Mouse (Mus musculus) gastrocnemius, adult 2 months (tissue): ENCODE data around the gene Tas2r143. TPM values are rescaled to one million over a fixed set of nuclear protein-coding genes. Genes with fewer than 3 reads are reported as not detected.

Source experiments
- DNase-seq: peaks from one replicate; pipeline ENCODE4 v3.0.0; 2022
- H3K27ac ChIP-seq: fragments of 200-600 bp; 2 replicates; pipeline ENCODE4 v1.8.1; 2022; ENCODE audit warnings: mild to moderate bottlenecking
- H3K4me3 ChIP-seq: fragments of 200-600 bp; 2 replicates; pipeline ENCODE4 v1.8.1; 2022; ENCODE audit warnings: mild to moderate bottlenecking, moderate library complexity
- CTCF ChIP-seq: fragments of 200-600 bp; IDR thresholded peaks from 2 replicates; pipeline ENCODE4 v1.8.1; 2022; ENCODE audit warnings: antibody characterized with exemption, mild to moderate bottlenecking, moderate library complexity
- intact Hi-C: fragments of 180-260 bp; cut with DNase I; formaldehyde crosslinking; loops from one replicate; pipeline ENCODE4 v1.15.1; 2025
- total RNA-seq, 2 experiments: library from RNA; stranded (reverse); gene quantifications; 2 replicates each; pipeline ENCODE4 v1.2.3; 2021

Gene Tas2r143
- total RNA-seq, 2 experiments from 2014 or later = not detected

DNA sequence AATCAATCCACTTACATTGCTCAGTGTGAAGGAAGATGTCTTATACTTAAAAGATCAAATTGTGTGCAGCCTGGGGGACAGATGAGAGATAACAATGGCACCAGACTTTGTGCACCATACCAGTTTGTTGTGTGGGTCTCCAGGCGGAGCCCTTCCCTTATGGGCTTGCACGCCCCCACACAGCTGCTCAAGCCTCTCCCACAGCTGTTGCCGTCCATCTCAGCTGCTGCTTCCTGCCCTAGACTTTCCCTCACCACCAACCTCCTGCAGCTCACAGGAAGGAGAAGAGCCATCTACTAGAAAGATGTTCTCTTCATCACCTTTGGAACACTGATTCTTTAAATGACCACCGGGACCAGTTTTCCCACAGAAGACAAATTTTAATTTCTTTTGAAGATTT is 14.4 kb upstream of the Tas2r143 start:
- DNase-seq = no peak
- intact Hi-C loops = no loop called here
- Histone ChIP-seq H3K27ac (no peak overlapping the region), H3K4me3 (no peak overlapping the region)
- TF ChIP-seq CTCF = no peak

DNA sequence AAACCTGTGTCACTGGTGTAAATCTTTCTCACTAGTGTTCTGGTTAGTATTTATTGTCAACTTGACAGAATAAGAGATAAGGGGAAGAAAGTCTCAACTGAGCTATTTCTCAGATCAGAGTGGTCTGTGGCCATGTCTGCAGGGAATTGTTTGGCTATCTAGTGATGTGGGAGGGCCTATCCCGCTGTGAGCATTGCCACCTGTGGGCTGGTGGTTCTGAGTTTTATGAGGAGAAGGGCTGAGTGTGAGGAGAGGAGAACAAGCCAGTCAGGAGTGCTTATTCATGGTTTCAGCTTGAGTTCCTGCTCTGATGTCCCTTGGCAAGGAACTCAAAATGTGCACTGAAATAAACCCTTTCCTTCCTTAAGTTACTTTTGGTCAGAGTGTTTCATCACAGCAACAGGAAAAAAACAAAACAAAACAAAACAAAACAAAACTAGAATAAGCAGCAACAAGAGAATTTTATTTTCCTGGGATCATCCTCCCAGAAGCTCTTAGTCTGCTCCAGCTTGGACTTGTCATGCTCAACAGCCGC is 8.2 kb upstream of the Tas2r143 start:
- Histone ChIP-seq H3K27ac (no peak overlapping the region), H3K4me3 (no peak overlapping the region)
- TF ChIP-seq CTCF = no peak
- no peak for DNase-seq
- intact Hi-C loops = no loop called here

DNA sequence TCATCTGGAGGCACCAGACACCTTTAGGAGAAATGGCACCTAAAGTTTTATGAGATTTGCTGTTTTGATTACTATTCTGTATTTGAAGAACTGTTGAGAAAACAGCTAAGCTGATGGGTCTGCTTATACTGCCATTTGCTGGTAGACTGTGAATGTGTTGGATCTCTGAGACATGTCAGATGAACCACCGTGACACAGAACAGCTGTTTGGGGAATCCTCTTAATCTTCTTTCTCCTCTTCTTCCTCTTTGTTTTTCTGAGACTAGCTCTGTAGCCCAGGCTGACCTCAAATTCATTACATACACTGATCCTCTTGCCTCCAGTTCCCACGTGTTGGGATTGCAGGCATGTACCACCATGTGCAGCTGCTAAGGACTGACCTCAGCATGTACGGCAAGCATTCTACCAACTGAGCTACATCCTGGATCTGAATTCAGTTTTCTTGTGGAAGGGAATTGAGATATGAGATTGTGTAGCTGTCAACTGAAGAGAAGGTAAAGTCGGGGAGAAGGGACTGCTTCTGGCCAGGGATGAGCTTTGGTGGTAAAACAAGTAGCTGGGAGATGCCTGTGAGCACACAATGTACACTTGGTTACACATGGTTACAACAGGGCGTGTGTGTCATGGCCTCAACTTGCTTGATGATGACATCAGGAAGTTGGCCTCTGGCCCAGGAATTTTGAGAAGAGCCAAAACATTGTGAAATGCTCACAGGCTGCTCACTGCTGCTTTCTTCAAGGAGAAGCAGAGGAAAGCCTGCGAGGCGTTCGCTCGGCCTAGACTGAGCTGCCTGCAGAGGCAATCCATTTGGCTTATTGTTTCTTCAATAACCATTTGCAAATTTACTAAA is 3.9 kb upstream of the Tas2r143 start:
- peak; percentile 90 for DNase-seq
- H3K4me3 ChIP-seq = no peak overlapping the region
- TF ChIP-seq CTCF = no peak
- intact Hi-C loops = no loop called here
- peak overlapping the region; percentile 70 for H3K27ac ChIP-seq

DNA sequence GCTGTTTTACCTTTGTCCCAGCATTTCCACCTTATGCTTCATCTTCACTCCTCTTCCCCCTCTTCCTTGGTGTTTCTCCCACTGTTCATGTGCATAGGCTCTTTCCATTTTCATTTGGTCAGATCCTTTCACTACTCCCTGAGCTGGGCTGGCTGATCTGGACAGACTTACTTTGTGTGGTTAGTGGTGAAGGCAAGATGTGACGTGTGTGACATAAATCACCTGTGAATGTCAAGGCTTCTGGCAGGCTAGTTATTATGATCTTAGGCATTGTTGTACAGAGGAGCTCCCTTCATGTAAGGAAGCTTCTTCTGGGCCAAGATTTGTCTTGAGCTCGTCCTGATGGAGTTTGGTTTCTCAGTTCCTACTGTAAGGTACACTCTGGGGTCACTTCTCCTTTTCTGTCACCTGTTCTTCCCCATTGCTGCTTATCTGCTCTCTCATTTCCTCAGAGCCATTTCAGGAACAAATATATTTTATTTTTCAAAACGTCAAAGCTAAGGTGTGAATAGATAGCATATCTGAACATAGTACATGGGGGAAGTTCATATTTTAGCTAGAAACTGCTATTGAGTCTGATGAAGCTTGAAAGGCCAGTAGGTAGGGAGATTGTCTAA is 2.9 kb upstream of the Tas2r143 start:
- Histone ChIP-seq H3K4me3 (no peak overlapping the region), H3K27ac (peak overlapping the region; percentile 70)
- intact Hi-C loops = no loop called here
- no peak for DNase-seq
- TF ChIP-seq CTCF = no peak

DNA sequence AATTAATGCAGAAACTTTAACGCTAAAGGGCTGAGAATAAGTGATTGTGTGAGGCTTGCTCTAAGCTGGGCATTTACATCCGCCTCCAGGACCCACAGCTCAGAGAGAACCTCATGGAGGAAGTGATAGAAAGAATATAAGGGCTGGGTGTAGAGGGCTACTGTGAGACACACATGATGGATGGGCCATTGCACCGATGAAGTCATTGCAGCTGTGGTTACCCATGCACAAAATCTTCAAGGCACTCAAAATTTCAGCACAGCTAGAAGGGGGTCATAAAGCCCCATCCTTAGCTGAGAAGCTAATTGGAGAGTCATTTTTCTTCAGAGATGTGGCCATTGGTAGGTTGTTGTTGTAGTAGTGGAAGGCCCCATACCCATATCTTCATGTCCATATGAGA is 1.8 kb upstream of the Tas2r143 start:
- DNase-seq = no peak
- intact Hi-C loops = no loop called here
- H3K27ac ChIP-seq = no peak overlapping the region

DNA sequence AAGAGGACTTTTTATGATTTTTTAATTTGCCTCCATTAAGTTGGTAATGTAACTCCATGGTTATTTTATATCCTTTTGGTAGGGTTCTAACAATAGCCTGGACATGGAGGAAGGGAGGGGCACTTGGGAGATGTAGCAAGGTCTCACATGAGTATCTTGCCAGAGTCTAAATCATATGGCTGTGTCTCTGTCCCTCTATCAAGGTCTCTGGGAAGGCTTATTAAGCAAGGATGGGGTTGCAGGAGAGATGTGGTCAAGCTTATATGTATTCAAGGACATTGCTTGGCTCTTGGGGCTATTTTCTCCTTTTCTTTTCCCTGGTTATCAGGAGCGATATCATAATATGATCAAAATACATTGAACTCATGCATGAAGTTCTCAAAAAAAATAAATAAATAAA is 1.0 kb upstream of the Tas2r143 start:
- Histone ChIP-seq H3K4me3 (no peak overlapping the region), H3K27ac (no peak overlapping the region)
- intact Hi-C loops = no loop called here
- no peak for DNase-seq
- TF ChIP-seq CTCF = no peak

More for the DNA sequence above, 1.8 kb upstream of the Tas2r143 start:
- TF ChIP-seq CTCF = no peak
- H3K4me3 ChIP-seq = no peak overlapping the region

DNA sequence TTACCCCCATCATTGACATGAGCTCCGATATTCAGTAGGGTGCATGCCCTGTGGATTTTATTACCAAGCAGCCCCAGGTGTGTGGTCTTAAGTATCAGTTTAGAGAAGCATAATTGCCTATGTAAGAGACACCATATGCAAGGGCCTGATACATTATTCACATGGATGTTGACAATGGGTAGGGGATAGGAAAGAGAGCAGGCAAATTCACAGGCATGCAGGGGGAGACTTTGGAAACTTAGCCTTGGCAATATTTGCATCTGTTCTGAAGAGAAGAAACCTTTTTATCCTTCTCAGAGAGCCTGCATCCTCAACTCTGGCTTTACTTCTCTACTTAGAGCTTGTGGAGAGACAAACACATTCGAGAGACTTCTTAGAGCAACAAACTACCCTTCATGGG is 5.1 kb downstream of the Tas2r143 start, which contains the start of gene Tas2r135:
TSS of gene Tas2r135 (plus strand) at position 301 of the 400 bp plus-strand sequence.
- Histone ChIP-seq H3K4me3 (no peak within 1 kb of the TSS), H3K27ac (no peak within 1 kb of the TSS)
- intact Hi-C loops = no loop called here
- no peak for TF ChIP-seq CTCF
- DNase-seq = no peak

DNA sequence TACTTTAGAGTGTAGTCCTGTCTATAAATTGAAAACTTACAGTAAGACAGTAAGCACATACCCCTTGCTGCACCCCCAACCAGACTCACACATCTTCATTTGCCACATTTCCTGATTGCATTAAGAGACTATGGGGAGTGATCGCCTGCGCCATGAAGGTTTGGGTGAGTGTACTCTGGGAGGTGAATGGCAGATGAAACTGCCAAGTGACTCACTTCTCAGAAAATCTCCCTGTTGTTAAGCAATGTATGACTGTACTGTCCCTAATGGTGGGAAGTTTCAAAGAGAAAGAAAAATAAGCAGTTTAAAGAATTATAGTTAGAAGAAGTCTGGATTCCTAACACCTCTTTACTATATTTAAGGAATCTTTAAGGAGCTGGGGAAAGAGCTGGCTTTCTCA is 19.4 kb downstream of the Tas2r143 start:
- intact Hi-C loops = no loop called here
- DNase-seq = no peak
- Histone ChIP-seq H3K4me3 (no peak overlapping the region), H3K27ac (no peak overlapping the region)
- TF ChIP-seq CTCF = no peak

DNA sequence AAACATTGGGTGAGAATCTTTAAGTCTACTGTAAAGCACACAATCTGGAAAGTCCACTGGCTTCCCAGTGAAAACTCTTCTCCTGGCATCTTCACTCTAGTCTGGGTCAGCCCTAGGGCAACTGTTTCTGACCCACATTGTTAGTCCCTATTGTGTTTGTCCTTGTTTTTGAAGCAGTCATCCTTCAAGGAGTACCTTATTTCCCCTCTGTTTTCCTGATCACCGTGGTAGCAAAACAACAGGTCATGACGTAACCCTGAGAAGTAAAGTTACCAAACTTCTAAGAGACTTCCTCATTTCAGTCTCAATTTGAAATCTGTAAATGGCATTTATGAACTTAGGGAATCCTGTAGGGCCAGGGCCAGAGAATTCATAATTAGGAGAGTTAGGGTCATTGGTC is 21.4 kb downstream of the Tas2r143 start:
- Histone ChIP-seq H3K4me3 (no peak overlapping the region), H3K27ac (0 out of 2 replicates have a peak overlapping the region, but pooled peaks have one; percentile 40)
- intact Hi-C loops = no loop called here
- DNase-seq = no peak
- TF ChIP-seq CTCF = no peak

DNA sequence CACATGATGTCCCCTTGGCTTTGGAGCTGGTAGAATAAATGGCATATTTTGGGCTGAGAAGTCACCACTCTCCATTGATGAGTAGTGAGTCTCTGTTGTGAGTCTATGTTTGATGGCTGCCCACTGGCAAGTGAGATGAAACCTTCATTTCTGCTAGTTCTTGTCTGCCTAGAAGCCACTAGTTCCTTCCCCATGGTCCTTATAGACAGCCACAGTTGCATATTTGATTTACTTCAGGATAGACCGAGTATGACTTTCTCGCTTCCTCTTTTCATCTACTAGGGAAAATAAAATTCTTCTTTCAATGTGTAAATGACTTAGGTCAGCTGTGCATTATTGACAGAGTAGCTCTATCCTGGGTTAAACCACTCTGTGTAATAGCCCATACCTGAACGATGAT is 24.4 kb downstream of the Tas2r143 start:
- intact Hi-C loops = no loop called here
- no peak overlapping the region for H3K27ac ChIP-seq
- no peak for DNase-seq
- no peak for TF ChIP-seq CTCF
- H3K4me3 ChIP-seq = no peak overlapping the region

DNA sequence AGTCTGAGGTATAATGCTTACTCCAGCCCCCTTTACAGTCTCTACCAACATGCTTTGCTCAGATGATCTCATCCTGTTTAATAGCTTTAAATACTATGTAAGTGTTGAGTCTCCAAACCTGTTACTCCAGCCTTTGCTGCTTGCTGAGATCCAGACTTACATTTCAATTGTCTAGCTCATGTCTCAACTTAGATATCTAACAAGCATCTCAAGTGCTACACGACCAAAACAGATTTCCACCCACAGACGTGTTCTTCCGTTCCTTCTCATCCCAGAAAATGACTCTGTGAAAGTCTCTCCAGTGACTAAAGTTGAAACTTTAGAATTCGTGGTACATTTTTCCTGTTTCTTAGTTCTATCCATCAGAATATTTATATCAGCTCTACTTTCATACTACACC is 26.3 kb downstream of the Tas2r143 start:
- no peak overlapping the region for H3K27ac ChIP-seq
- DNase-seq = no peak
- no peak for TF ChIP-seq CTCF
- intact Hi-C loops = no loop called here
- no peak overlapping the region for H3K4me3 ChIP-seq

DNA sequence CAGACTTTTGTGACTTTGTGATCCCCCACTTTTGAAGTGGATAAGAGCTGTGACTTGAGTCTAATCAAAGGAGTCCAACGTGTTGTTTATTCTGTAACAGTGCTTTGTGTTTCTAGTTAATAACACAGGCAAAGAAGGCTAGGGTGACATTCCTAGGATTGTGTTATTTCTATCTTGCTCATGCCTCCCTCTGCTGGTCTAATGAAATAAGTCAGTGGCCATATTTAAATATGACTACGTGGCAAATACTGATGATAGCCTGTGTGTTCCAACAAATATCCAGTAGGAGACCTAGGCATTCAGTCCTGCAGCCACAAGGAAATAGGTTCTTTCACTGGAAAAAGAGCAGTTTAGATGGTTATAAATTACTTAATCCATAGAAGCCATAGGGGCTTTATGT is 33.5 kb downstream of the Tas2r143 start:
- intact Hi-C loops = no loop called here

DNA sequence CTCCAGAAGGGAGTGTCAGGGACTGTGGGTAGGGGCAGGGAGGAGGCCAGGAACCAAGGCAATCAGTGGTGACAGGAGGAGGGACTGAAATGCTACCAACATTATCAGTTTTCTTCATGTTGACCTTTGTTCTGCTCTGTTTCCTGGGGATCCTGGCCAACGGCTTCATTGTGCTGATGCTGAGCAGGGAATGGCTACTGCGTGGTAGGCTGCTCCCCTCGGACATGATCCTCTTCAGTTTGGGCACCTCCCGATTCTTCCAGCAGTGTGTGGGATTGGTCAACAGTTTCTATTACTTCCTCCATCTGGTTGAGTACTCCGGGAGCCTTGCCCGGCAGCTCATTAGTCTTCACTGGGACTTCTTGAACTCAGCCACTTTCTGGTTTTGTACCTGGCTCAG is 34.4 kb downstream of the Tas2r143 start, which contains the start of gene Tas2r126:
TSS of gene Tas2r126 (plus strand) at position 90 of the 400 bp plus-strand sequence.
- no peak for DNase-seq
- TF ChIP-seq CTCF = no peak
- H3K4me3 ChIP-seq = no peak within 1 kb of the TSS
- H3K27ac ChIP-seq = no peak within 1 kb of the TSS
- intact Hi-C loops = no loop called here

More for the DNA sequence above, 33.5 kb downstream of the Tas2r143 start:
- TF ChIP-seq CTCF = peak; percentile 33
- no peak overlapping the region for H3K27ac ChIP-seq
- H3K4me3 ChIP-seq = no peak overlapping the region
- no peak for DNase-seq
